Mouse (Mus musculus): ENCODE measurements around the gene St7.
A peak's percentile ranks its signal among the peaks of the same experiment; 100 is the strongest.

- TF ChIP-seq POLR2A (IDR thresholded peaks at IDR 0.05; ENCODE audit: low read depth, low read length) (no peak), CTCF (IDR thresholded peaks at IDR 0.05; ENCODE audit: extremely low read depth, insufficient read depth, insufficient read length, insufficient replicate concordance) (peak; percentile 72; the same call in 1 of the 2 replicates)
Observed at GRCm38 (mm10) chr6:17675019-17675756, 17.5 kb upstream of the St7 start.
